Mouse (Mus musculus) megakaryocyte progenitor cell, adult 5-6 weeks (primary cell): Measurements from ENCODE around the gene Bicc1. TPM values are rescaled to one million over a fixed set of nuclear protein-coding genes. Genes with fewer than 3 reads are reported as not detected.

Experiments used
- ATAC-seq: replicated peaks from 2 replicates; pipeline ENCODE4 v1.8.0; 2016; ENCODE audit warnings: mild to moderate bottlenecking, moderate TSS enrichment, inconsistent platforms; ENCODE audit not compliant: poor library complexity
- total RNA-seq, 2 experiments: library from RNA; stranded (forward) in 1 of 2; stranded (reverse) in 1 of 2; fragments of 157-497, 149-512 nt in 1 of 2; fragments of 200-1000 nt in 1 of 2; gene quantifications; 2 replicates each; pipeline versions ENCODE4 v1.2.3 to v1.2.4; 2015 to 2017

The Bicc1 gene
- total RNA-seq, 2 experiments from 2014 or later, result not detected

GRCm38 (mm10) chr10:71060269-71060668 is 99.2 kb downstream of the Bicc1 start:
- no peak for ATAC-seq

- ATAC-seq, result no peak
These were observed 100.8 kb downstream of the Bicc1 start for GRCm38 (mm10) chr10:71058616-71059247.

GRCm38 (mm10) chr10:71058070-71058469 is 101.4 kb downstream of the Bicc1 start:
- no peak for ATAC-seq

GRCm38 (mm10) chr10:71052748-71053147 is 106.8 kb downstream of the Bicc1 start:
- ATAC-seq, result no peak

- no peak for ATAC-seq
These were observed 107.3 kb downstream of the Bicc1 start for GRCm38 (mm10) chr10:71052208-71052607.

- ATAC-seq, result no peak
These were observed 108.7 kb downstream of the Bicc1 start for GRCm38 (mm10) chr10:71050722-71051333.

GRCm38 (mm10) chr10:71049294-71049693 is 110.2 kb downstream of the Bicc1 start:
- no peak for ATAC-seq

GRCm38 (mm10) chr10:71044410-71044809 is 115.1 kb downstream of the Bicc1 start:
- no peak for ATAC-seq

GRCm38 (mm10) chr10:71041874-71042273 is 117.6 kb downstream of the Bicc1 start:
- no peak for ATAC-seq

- no peak for ATAC-seq
These were observed 123.0 kb downstream of the Bicc1 start for GRCm38 (mm10) chr10:71036484-71036883.

- no peak for ATAC-seq
These were observed 130.5 kb downstream of the Bicc1 start for GRCm38 (mm10) chr10:71028996-71029395.

- ATAC-seq, result no peak
These were observed 131.2 kb downstream of the Bicc1 start for GRCm38 (mm10) chr10:71028066-71028844.

- no peak for ATAC-seq
These were observed 134.2 kb downstream of the Bicc1 start for GRCm38 (mm10) chr10:71025131-71025894.

- no peak for ATAC-seq
These were observed 134.8 kb downstream of the Bicc1 start for GRCm38 (mm10) chr10:71024681-71025080.

- no peak for ATAC-seq
These were observed 136.0 kb downstream of the Bicc1 start for GRCm38 (mm10) chr10:71023471-71023870.

GRCm38 (mm10) chr10:71020459-71020858 is 139.0 kb downstream of the Bicc1 start:
- no peak for ATAC-seq

GRCm38 (mm10) chr10:71019836-71020235 is 139.7 kb downstream of the Bicc1 start:
- no peak for ATAC-seq

GRCm38 (mm10) chr10:71009771-71010496 is 149.6 kb downstream of the Bicc1 start:
- no peak for ATAC-seq

- ATAC-seq, result no peak
These were observed 150.8 kb downstream of the Bicc1 start for GRCm38 (mm10) chr10:71008721-71009120.

- ATAC-seq, result no peak
These were observed 151.5 kb downstream of the Bicc1 start for GRCm38 (mm10) chr10:71007956-71008355.

- no peak for ATAC-seq
These were observed 152.0 kb downstream of the Bicc1 start for GRCm38 (mm10) chr10:71007516-71007915.
